Mouse (Mus musculus) megakaryocyte, embryonic 14.5 days (primary cell): ENCODE results near the gene Cd300a. TPM values are rescaled to one million over a fixed set of nuclear protein-coding genes. Genes with fewer than 3 reads are reported as not detected.
A peak's percentile ranks its signal among the peaks of the same experiment; 100 is the strongest.

Source experiments
- H3K27me3 ChIP-seq: replicated peaks from 2 replicates; pipeline ENCODE3; 2012; ENCODE audit warnings: inconsistent platforms
- H3K36me3 ChIP-seq: replicated peaks from 2 replicates; pipeline ENCODE3; 2012; ENCODE audit warnings: low read length, inconsistent platforms, mixed read lengths
- H3K4me1 ChIP-seq: 2 replicates; pipeline ENCODE4 v1.6.1; 2012; ENCODE audit warnings: inconsistent platforms
- H3K4me3 ChIP-seq: replicated peaks from 2 replicates; pipeline ENCODE3; 2012; ENCODE audit warnings: moderate library complexity, mild to moderate bottlenecking, inconsistent platforms
- H3K9me3 ChIP-seq: 2 replicates; pipeline ENCODE4 v1.6.1; 2012; ENCODE audit warnings: inconsistent platforms
- FLI1 ChIP-seq: IDR thresholded peaks from 2 replicates; pipeline ENCODE4 v1.6.1; 2012; ENCODE audit warnings: low read length, inconsistent platforms, mixed read lengths
- GATA1 ChIP-seq: IDR thresholded peaks from 3 replicates; pipeline ENCODE4 v1.6.1; 2012; ENCODE audit warnings: mixed read lengths, low read length, inconsistent platforms, borderline replicate concordance
- polyA plus RNA-seq: library from polyadenylated mRNA; stranded (reverse); fragments of >175 nt; gene quantifications from 2 replicates; pipeline ENCODE4 v1.2.3, GENCODE M21; 2012; ENCODE audit warnings: low replicate concordance; ENCODE audit not compliant: insufficient read depth

The Cd300a gene
- polyA plus RNA-seq, 1 experiment: 3.4 TPM

DNA sequence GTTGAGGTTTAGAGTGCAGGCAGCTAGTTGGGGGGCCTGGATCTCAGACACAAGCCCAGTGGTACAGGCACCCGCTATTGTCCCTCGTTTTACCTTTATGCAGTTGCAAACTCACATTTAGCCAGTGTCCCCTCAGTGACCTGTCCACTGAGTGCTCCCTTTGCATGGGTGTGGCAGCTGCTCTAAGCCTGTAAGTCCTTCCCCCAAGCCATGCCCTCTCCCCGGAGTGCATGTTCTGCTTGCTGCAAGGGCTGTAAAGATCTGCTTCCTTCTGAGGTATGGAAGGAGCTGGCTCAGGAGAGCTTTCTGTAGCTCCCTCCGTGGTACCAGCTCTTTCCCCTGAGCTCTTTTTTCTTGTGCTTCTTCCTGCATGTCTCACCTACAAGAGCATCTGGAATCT lies 43.8 kb downstream of the Cd300a start:
- TF ChIP-seq GATA1 (no peak), FLI1 (no peak)
- H3K9me3 ChIP-seq: peaks cover 3% of the 10 kb centered on the region
- H3K4me3 ChIP-seq: peak overlapping the region; percentile 88
- H3K27me3 ChIP-seq: peaks cover 11% of the 10 kb centered on the region
- H3K4me1 ChIP-seq: peaks cover 68% of the 10 kb centered on the region
- H3K36me3 ChIP-seq: peaks cover 4% of the 10 kb centered on the region

DNA sequence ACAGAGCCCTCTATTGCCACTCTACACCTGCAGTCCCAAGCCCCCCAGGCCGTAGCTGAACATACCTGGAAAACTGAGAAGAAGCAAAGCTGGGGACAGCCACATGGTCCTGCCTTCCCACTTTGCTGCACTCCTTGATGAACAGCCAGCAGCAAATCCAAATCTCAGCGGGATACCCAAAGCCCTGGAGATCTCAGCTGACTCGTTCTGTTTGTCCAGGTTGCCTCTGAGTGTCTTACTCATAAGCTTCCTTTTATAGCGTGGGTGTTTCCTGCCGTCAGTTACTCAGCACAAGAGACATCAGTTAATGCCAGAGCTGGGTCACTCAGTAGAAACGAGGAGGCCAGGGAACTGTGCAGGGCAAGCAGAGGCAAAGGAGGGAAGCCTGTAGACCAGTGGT lies 44.3 kb downstream of the Cd300a start, which contains the start of gene Cd300lb:
Gene Cd300lb, minus strand, starts transcription at position 243 of the 400 bp plus-strand sequence.
- peaks cover 11% of the 10 kb centered on the region for H3K27me3 ChIP-seq
- H3K4me1 ChIP-seq: peaks cover 63% of the 10 kb centered on the region
- TF ChIP-seq GATA1 (no peak), FLI1 (no peak)
- H3K36me3 ChIP-seq: no peaks in the 10 kb centered on the region
- H3K4me3 ChIP-seq: peak within 1 kb of the TSS; percentile 88
- H3K9me3 ChIP-seq: peaks cover 3% of the 10 kb centered on the region

Other genes starting within 250 kb of the Cd300a start
- 64.8 and 417 TPM in 2 replicates for gene Rpl38, start 221.5 kb upstream of the Cd300a start, polyA plus RNA-seq
- 2.7 and 5.8 TPM in 2 replicates for gene Ttyh2, start 214.6 kb upstream of the Cd300a start, polyA plus RNA-seq
- gene Dnaic2, start 162.6 kb upstream of the Cd300a start, polyA plus RNA-seq: 7.0 TPM in 1 of 2 replicates, not detected in the other
- 2.7 and 4.2 TPM in 2 replicates for gene Kif19a, start 124.7 kb upstream of the Cd300a start, polyA plus RNA-seq
- 0.04 TPM in 1 of 2 replicates, not detected in the other for gene Btbd17, start 94.1 kb upstream of the Cd300a start, polyA plus RNA-seq
- not detected in 2 replicates for gene Gpr142, start 91.1 kb upstream of the Cd300a start, polyA plus RNA-seq
- gene Gprc5c, start 38.9 kb upstream of the Cd300a start, polyA plus RNA-seq: 3.2 and 4.8 TPM in 2 replicates
- gene Cd300lb, start 44.3 kb downstream of the Cd300a start, polyA plus RNA-seq: 1.3 TPM in 1 of 2 replicates, not detected in the other
- not detected in 2 replicates for gene Cd300c, start 79.1 kb downstream of the Cd300a start, polyA plus RNA-seq
- 0.63 TPM in 1 of 2 replicates, not detected in the other for gene Cd300ld, start 99.9 kb downstream of the Cd300a start, polyA plus RNA-seq
- gene Cd300c2, start 111.8 kb downstream of the Cd300a start, polyA plus RNA-seq: 3.5 TPM in 1 of 2 replicates, not detected in the other
- not detected in 2 replicates for gene Cd300ld2, start 126.2 kb downstream of the Cd300a start, polyA plus RNA-seq
- gene Cd300ld4, start 137.0 kb downstream of the Cd300a start, polyA plus RNA-seq: not detected in 2 replicates
- not detected in 2 replicates for gene Cd300ld5, start 147.7 kb downstream of the Cd300a start, polyA plus RNA-seq
- 1.1 TPM in 1 of 2 replicates, not detected in the other for gene Cd300ld3, start 158.4 kb downstream of the Cd300a start, polyA plus RNA-seq
- not detected in 2 replicates for gene Cd300e, start 172.1 kb downstream of the Cd300a start, polyA plus RNA-seq
- 8.4 and 19.8 TPM in 2 replicates for gene Rab37, start 201.4 kb downstream of the Cd300a start, polyA plus RNA-seq
- 1.2 and 3.4 TPM in 2 replicates for gene Cd300lf, start 244.0 kb downstream of the Cd300a start, polyA plus RNA-seq